Mouse (Mus musculus) monocyte, adult 5-6 weeks (primary cell): Measurements from ENCODE around the gene Rgs11. TPM values are rescaled to one million over a fixed set of nuclear protein-coding genes. Genes with fewer than 3 reads are reported as not detected.

Experiments used
- total RNA-seq: library from RNA; stranded (forward); fragments of 200-1000, 200-491, 200-594 nt; gene quantifications from 3 replicates; pipeline ENCODE4 v1.2.3, GENCODE M21; 2017

The Rgs11 gene
- total RNA-seq, 1 experiment from 2014 or later: not detected

Other genes starting within 250 kb of the Rgs11 start
- gene Capn15, start 217.2 kb upstream of the Rgs11 start, total RNA-seq: 2.3 to 6.6 TPM (median 6.1 TPM) in 3 replicates
- gene Rab11fip3, start 133.4 kb upstream of the Rgs11 start, total RNA-seq: 0.32 to 4.0 TPM (median 1.2 TPM) in 3 replicates
- gene Decr2, start 112.6 kb upstream of the Rgs11 start, total RNA-seq: 7.7 to 13.9 TPM (median 12.5 TPM) in 3 replicates
- gene Nme4, start 107.3 kb upstream of the Rgs11 start, total RNA-seq: 1.1 TPM in 1 of 3 replicates, not detected in the others
- gene Tmem8, start 89.7 kb upstream of the Rgs11 start, total RNA-seq: 7.4 to 10.9 TPM (median 8.5 TPM) in 3 replicates
- gene Mrpl28, start 79.5 kb upstream of the Rgs11 start, total RNA-seq: 13.0 to 19.6 TPM (median 13.9 TPM) in 3 replicates
- gene Axin1, start 64.3 kb upstream of the Rgs11 start, total RNA-seq: 163 to 305 TPM (median 248 TPM) in 3 replicates
- not detected in 3 replicates for gene Pdia2, start 3.9 kb upstream of the Rgs11 start, total RNA-seq
- not detected in 3 replicates for gene Arhgdig, start 4.8 kb downstream of the Rgs11 start, total RNA-seq
- gene Fam234a, start 41.3 kb downstream of the Rgs11 start, total RNA-seq: 37.3 to 55.5 TPM (median 45.4 TPM) in 3 replicates
- 80.4 to 111 TPM (median 109 TPM) in 3 replicates for gene Luc7l, start 49.9 kb downstream of the Rgs11 start, total RNA-seq
- gene Neurl1b, start 211.9 kb downstream of the Rgs11 start, total RNA-seq: 0.11 to 0.29 TPM in 2 of 3 replicates, not detected in the other